Mouse (Mus musculus) lung, adult 2 months (tissue): ENCODE results near the gene Plekhg1.

ENCODE experiments used
- CTCF ChIP-seq: fragments of 200-500 bp; IDR thresholded peaks from 2 replicates; pipeline ENCODE4 v1.5.1; 2011; ENCODE audit warnings: mild to moderate bottlenecking, low read length, control low read depth; ENCODE audit not compliant: insufficient read depth
- POLR2A ChIP-seq: fragments of 200-500 bp; IDR thresholded peaks from 2 replicates; pipeline ENCODE4 v1.6.1; 2011; ENCODE audit warnings: low read depth, mild to moderate bottlenecking, control low read depth, low read length, borderline replicate concordance; ENCODE audit errors: extremely low read depth

- TF ChIP-seq CTCF (no peak), POLR2A (no peak)
Observed at GRCm38 (mm10) chr10:3702585-3702984, 37.6 kb upstream of the Plekhg1 start.
